Mouse (Mus musculus) olfactory bulb, adult 2 months (tissue): ENCODE results near the gene Masp2. TPM values are rescaled to one million over a fixed set of nuclear protein-coding genes. Genes with fewer than 3 reads are reported as not detected.

Source experiments
- H3K27ac ChIP-seq: fragments of 200-500 bp; 2 replicates; pipeline ENCODE4 v1.5.1; 2012; ENCODE audit warnings: low read depth, low read length; ENCODE audit not compliant: insufficient read depth
- H3K4me1 ChIP-seq: fragments of 200-500 bp; 2 replicates; pipeline ENCODE4 v1.6.1; 2012; ENCODE audit warnings: low read length; ENCODE audit not compliant: control insufficient read depth, insufficient read depth
- H3K4me3 ChIP-seq: fragments of 200-500 bp; 2 replicates; pipeline ENCODE4 v1.5.1; 2012; ENCODE audit warnings: mild to moderate bottlenecking, low read depth, low read length, moderate library complexity; ENCODE audit not compliant: insufficient read depth
- CTCF ChIP-seq: fragments of 200-500 bp; IDR thresholded peaks from 2 replicates; pipeline ENCODE4 v1.5.1; 2012; ENCODE audit warnings: low read depth, mild to moderate bottlenecking, low read length, moderate library complexity; ENCODE audit not compliant: insufficient read depth
- POLR2A ChIP-seq: fragments of 200-500 bp; IDR thresholded peaks from 2 replicates; pipeline ENCODE4 v1.6.1; 2012; ENCODE audit warnings: mild to moderate bottlenecking, low read depth, low read length, moderate library complexity; ENCODE audit not compliant: insufficient read depth
- WGBS: fragments of 180-500 bp; shearing (Covaris S2); methylation state at CpG from one replicate; pipeline ENCODE4 v1.1.7; 2018; 5-methylcytosine and 5-hydroxymethylcytosine counted together
- polyA plus RNA-seq: library from polyadenylated mRNA; stranded (reverse); fragments of >200 nt; gene quantifications from 2 replicates; pipeline ENCODE4 v1.2.4, GENCODE M21; 2012; ENCODE audit warnings: low replicate concordance; ENCODE audit not compliant: missing spikeins, insufficient read depth, insufficient read length

Gene Masp2
- polyA plus RNA-seq, 1 experiment = not detected

DNA sequence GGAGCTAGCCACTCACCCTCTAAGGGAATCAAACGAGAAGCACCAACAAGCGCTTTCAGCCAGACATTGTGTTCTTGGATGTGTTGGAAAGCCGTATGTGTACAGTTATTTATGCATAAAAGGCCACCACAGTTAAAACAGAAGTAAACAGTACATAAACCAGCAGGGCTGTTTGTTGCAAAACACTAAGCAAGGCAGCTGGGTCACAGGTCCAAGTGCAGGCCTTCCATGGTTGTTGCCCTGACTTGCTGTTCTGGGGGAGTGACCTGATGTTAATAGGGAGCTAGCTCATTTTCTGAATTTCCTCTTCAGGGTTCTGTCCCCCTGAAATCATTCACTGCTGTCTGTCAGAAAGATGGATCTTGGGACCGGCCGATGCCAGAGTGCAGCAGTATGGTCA is 7.5 kb downstream of the Masp2 start:
- TF ChIP-seq POLR2A (no peak), CTCF (no peak)
- H3K27ac ChIP-seq = no peak overlapping the region
- peaks cover 2% of the 10 kb centered on the region; the same call in 1 of the 2 replicates for H3K4me1 ChIP-seq
- H3K4me3 ChIP-seq = no peak overlapping the region
- whole genome bisulfite sequencing = 83% methylated on average over 5 of the region's 5 CpGs

DNA sequence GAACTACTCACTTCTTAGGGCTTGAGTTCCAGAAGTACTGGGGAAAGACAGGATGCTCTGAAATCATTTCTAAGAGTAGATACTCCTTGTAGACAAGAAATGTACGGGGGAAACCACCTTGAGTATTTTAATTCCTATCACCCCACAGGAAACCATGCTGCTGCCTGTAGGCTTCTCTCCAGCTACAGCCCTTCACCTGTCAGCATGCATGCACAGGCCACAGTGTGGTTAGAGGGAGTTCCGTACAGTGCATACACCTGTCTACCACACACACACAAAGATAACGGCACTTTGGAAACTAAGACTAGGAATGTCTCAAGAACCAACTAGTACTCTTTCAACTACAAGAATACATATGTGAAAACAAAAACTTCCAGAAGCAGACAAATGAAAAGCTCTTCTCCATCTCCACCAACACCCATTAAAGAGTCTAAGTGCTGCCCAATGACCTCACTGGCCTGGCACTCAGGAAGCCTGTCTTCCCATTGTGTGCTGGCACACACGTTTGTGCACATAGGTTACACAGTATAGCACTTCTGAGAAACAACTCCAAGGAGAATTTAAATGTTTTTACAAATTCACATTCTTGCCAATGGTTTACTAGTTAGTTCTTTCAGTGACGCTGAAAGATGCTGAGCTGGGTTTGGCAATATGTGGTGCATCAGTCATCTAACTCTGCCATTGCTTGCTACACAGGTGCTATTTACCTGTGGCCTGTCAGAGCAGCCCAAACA is 8.4 kb downstream of the Masp2 start:
- Histone ChIP-seq H3K4me3 (no peak overlapping the region), H3K27ac (no peak overlapping the region), H3K4me1 (no peaks in the 10 kb centered on the region)
- no peak for TF ChIP-seq POLR2A
- no peak for TF ChIP-seq CTCF
- WGBS = 68% methylated on average over 5 of the region's 5 CpGs

DNA sequence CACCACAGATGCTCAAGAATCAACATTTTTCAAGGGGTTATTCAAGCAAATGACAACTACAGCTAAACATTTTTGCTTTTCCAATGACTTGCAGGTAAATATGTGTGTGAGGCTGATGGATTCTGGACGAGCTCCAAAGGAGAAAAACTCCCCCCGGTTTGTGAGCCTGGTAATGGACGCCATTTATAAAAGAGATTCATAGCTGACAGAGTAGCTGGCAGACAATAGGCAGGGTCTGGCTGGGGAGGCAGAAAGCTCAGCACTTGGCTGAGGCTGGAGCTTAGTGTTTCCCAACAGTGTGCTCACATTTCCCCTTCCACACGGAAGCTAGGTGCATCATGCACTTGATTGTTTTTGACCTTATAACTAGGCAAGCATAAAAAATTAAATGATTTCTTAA is 10.2 kb downstream of the Masp2 start:
- 50% methylated on average over 4 of the region's 4 CpGs for WGBS
- Histone ChIP-seq H3K4me1 (no peaks in the 10 kb centered on the region), H3K4me3 (no peak overlapping the region), H3K27ac (no peak overlapping the region)
- TF ChIP-seq CTCF (no peak), POLR2A (no peak)

DNA sequence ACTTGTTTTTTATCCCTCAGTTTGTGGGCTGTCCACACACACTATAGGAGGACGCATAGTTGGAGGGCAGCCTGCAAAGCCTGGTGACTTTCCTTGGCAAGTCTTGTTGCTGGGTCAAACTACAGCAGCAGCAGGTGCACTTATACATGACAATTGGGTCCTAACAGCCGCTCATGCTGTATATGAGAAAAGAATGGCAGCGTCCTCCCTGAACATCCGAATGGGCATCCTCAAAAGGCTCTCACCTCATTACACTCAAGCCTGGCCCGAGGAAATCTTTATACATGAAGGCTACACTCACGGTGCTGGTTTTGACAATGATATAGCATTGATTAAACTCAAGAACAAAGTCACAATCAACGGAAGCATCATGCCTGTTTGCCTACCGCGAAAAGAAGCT is 11.4 kb downstream of the Masp2 start:
- H3K4me1 ChIP-seq = no peaks in the 10 kb centered on the region

DNA sequence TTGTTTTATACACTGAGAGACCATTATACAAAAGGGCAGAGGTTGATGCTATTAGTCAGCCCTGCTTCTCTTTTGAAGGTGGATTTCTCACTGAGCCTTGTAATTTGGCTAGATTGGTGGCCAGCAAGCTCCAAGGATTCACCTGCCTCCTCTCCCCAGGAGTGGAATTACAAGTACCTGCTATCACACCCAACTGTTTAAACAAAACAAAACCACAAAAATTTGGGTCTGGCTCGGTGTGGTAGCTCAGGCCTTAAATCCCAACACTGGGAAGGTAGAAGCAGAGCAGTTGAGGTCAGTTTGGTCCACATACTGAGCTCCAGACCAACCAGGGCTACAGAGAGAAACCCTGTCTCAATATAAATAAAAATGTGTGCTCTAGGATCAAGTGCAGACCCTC is 17.5 kb downstream of the Masp2 start:
- Histone ChIP-seq H3K4me1 (peaks cover 9% of the 10 kb centered on the region; the same call in 1 of the 2 replicates), H3K4me3 (no peak overlapping the region), H3K27ac (no peak overlapping the region)
- TF ChIP-seq POLR2A (no peak), CTCF (no peak)
- WGBS = 87% methylated on average over 1 of the region's 1 CpGs

More for the DNA sequence above, 11.4 kb downstream of the Masp2 start:
- no peak for TF ChIP-seq POLR2A
- 43% methylated on average over 9 of the region's 9 CpGs for WGBS
- Histone ChIP-seq H3K4me3 (no peak overlapping the region), H3K27ac (no peak overlapping the region)

DNA sequence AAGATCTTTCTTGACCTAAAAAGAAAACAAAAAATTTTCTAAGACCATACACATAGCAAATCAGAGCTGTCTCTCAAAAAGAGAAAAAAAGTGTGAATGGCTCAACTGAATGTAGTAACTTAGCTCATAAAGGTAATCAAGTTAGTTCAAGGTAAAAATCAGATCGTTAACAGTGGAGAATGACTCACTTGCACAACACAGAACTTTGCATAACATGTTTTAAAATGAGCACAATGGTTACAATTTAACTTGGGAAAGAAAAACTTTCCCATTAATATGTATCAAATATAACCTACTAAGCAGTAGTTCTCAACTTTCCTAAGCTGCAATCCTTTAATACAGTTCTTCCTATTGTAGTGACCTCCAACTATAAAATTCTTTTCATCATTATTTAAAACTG is 18.4 kb downstream of the Masp2 start:
- H3K4me1 ChIP-seq = peaks cover 11% of the 10 kb centered on the region; the same call in 1 of the 2 replicates
- 85% methylated on average over 1 of the region's 1 CpGs for WGBS
- H3K4me3 ChIP-seq = no peak overlapping the region
- TF ChIP-seq CTCF (no peak), POLR2A (no peak)
- H3K27ac ChIP-seq = no peak overlapping the region

DNA sequence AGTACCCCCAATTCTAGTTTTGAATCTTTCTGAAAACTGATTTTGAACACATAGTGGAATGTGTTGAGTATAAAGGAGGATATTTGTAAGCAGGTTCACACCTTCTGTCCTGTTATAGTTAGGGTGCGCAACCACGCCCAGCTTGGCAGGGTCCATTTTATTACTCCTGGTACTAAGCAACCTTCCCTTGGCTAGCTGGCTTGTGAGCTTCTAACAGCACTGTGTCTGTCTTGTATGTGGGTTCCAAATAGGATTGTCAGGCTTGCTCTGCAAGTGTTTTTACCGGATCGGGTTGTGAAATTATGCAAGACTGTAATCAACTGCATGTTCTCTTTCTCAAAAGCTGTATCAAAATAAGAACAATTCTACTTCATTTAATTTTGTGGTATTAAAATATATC is 20.1 kb downstream of the Masp2 start:
- no peak overlapping the region for H3K4me3 ChIP-seq
- no peak overlapping the region for H3K27ac ChIP-seq
- 78% methylated on average over 4 of the region's 4 CpGs for WGBS
- H3K4me1 ChIP-seq = peaks cover 11% of the 10 kb centered on the region; the same call in 1 of the 2 replicates
- TF ChIP-seq POLR2A (no peak), CTCF (no peak)

DNA sequence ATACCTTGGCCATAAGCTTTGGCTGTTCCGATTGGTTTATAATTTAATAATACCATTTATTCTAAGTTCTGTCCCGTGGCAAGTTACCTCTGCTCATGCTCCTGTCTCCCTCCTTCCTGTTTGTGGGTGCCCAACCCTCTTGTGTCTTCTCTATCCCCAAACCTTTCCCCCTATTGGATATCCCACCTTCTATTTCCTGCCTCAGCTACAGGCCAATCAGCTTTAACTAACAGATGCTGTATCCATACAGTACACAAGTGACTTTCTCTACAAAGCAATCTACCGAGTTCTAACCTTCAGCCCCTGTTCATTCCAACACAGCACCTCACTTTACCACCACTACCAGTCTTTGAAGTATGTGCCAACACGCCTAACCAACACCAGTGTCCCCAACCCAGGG is 21.3 kb downstream of the Masp2 start:
- H3K27ac ChIP-seq = no peak overlapping the region
- WGBS = 85% methylated on average over 4 of the region's 4 CpGs
- peaks cover 11% of the 10 kb centered on the region; the same call in 1 of the 2 replicates for H3K4me1 ChIP-seq
- no peak for TF ChIP-seq CTCF
- TF ChIP-seq POLR2A = no peak
- H3K4me3 ChIP-seq = no peak overlapping the region

DNA sequence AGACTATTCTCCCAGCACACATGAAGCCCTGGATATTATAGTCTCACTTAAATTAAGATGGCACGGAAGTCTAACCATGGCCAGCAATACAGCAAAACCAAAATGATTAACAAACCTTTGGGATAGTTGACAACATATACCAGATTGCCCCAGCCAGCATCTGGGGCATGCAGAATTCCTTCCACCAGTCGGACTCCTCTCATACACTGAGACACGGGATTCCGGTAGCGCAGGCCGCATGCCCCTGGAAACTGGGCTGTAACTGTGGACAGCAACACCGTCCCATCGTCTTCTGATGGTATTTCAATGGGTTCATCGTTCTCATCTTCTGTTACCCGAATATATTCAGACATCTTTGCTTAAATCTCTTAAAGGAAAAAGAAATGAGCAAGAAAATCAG is 22.7 kb downstream of the Masp2 start:
- Histone ChIP-seq H3K27ac (no peak overlapping the region), H3K4me1 (peaks cover 11% of the 10 kb centered on the region; the same call in 1 of the 2 replicates), H3K4me3 (no peak overlapping the region)
- WGBS = 82% methylated on average over 10 of the region's 10 CpGs
- TF ChIP-seq POLR2A = no peak
- TF ChIP-seq CTCF = no peak
